Mouse (Mus musculus): Measurements from ENCODE around the gene Atp5f1.

DNA sequence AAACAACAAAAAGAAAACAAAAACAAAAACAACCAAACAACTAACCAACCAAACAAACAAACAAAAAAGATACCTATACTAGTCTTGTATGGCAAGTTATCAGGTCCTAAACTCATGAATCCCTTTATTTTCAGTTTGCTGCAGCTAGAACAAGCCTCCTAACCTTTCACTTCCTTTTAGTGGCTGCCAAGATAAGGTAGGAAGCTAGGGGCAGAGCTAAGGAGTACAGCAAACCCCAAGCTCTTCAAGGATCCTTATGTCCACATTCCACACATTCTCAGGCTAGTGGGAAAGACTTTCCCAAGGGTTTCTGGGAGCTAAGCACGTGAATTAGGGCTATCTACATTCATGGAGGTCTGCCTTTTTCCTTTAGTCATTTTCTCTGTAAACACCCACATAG lies 44.6 kb downstream of the Atp5f1 start:
- TF ChIP-seq CTCF (IDR thresholded peaks at IDR 0.05; ENCODE audit: control insufficient read depth, insufficient read depth, insufficient replicate concordance, low read depth, low read length) (no peak), POLR2A (IDR thresholded peaks at IDR 0.05; ENCODE audit: control insufficient read depth, low read depth, low read length) (no peak)

Measured in testis, adult 2 months (tissue).